8 mouse cellular contexts compared by ENCODE assay signal in the genomic region with DNA sequence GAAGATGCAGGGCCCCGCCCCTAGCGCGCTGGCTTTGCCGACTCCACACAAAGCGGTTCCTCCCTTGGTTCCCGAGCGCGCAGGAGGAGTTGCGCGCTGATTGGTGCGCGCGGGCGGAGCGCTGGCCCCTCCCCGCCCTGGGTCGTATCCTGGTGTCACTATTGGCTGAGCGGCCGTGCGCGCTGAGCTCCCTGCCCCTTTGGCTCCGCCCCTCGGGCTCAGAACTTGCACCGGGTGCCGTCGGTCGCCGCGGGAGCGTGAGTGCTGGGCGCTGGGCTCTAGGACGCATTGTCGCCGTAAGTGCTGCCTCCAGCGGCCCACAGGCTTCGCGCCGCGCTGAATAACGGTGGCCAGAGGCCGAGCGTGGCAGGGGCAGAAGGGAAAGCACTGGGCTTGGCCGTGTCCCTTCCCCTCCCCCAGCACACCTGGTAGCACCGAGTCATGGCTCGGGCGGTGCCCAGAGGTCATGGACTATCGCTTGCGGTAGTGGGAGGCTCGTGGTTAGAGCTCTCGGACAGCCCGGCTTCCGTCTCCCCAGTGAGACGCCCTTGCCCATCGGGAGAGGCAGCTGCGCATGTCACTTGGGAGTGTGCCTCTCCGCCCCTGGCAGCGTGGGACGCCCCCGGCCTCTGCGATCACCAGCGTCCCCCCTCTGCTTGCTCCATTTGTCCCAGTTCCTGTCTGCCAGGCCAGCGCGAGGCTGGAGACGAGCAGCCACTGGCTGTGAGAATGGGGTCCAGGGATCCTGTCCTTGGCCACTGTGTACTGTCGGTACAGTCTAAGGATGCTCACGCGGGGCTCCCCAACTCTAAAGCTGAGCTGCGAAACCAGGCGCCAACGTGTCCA. TPM values are rescaled to one million over a fixed set of nuclear protein-coding genes. Genes with fewer than 3 reads are reported as not detected.
DNase-seq lines count a peak whose midpoint lies in the region; ATAC-seq lines count a peak whose summit lies in the region.

Gene Lrrc20, plus strand, starts transcription at position 208 of the 846 bp plus-strand sequence.

- H3K9ac ChIP-seq in forebrain, embryonic 14.5 days (ENCODE audit: low read length), result peak within 1 kb of the TSS; percentile 87
- peak within 1 kb of the TSS; percentile 69 for H3K9ac ChIP-seq in neural tube, embryonic 15.5 days (replicated peaks)

- H3K36me3 ChIP-seq in forebrain, embryonic 14.5 days (ENCODE audit: control insufficient read depth, insufficient read depth, low read length), result no peaks in the 10 kb centered on the region
- H3K36me3 ChIP-seq in neural tube, embryonic 15.5 days, result no peaks in the 10 kb centered on the region

- peak; percentile 97 for DNase-seq in ES-CJ7 (ENCODE audit: low read depth, low spot score)
- DNase-seq in cerebellum, adult 11 months, result peak; percentile 94
- peak; percentile 98 for DNase-seq in forebrain, embryonic 14.5 days (ENCODE audit: low spot score)
- peak; percentile 93 to 94 for DNase-seq in heart, postnatal 14 days
- DNase-seq in layer of hippocampus, adult 11-12 months (ENCODE audit: low spot score), result peak; percentile 94
- peak; percentile 94 to 95 for DNase-seq in lung, adult 18-20 months
- DNase-seq in testis, postnatal 14 days (ENCODE audit: low spot score), result peak; percentile 90

- H3K4me3 ChIP-seq in forebrain, embryonic 14.5 days (ENCODE audit: low read depth, low read length), result peak within 1 kb of the TSS; percentile 84
- H3K4me3 ChIP-seq in neural tube, embryonic 15.5 days (replicated peaks), result peak within 1 kb of the TSS; percentile 76

- intact Hi-C loops in heart, postnatal 14 days (cut with DNase I), result no loop called here

- peak; percentile 99 for ATAC-seq in forebrain, embryonic 14.5 days
- ATAC-seq in neural tube, embryonic 15.5 days (ENCODE audit: low FRiP score), result peak; percentile 99

- no peaks in the 10 kb centered on the region for H3K27me3 ChIP-seq in forebrain, embryonic 14.5 days (replicated peaks; ENCODE audit: control insufficient read depth, insufficient read depth, low read length)
- H3K27me3 ChIP-seq in neural tube, embryonic 15.5 days (replicated peaks), result no peaks in the 10 kb centered on the region

- H3K4me1 ChIP-seq in forebrain, embryonic 14.5 days (ENCODE audit: control insufficient read depth, insufficient read depth, low read length), result peaks cover 11% of the 10 kb centered on the region
- H3K4me1 ChIP-seq in neural tube, embryonic 15.5 days, result peaks cover 23% of the 10 kb centered on the region

- H3K27ac ChIP-seq in forebrain, embryonic 14.5 days (ENCODE audit: low read depth, low read length), result peak within 1 kb of the TSS; percentile 85
- H3K27ac ChIP-seq in neural tube, embryonic 15.5 days (replicated peaks), result peak within 1 kb of the TSS; percentile 77

- H3K9me3 ChIP-seq in forebrain, embryonic 14.5 days (replicated peaks; ENCODE audit: control insufficient read depth, low read length), result no peaks in the 10 kb centered on the region
- no peaks in the 10 kb centered on the region for H3K9me3 ChIP-seq in neural tube, embryonic 15.5 days (replicated peaks)

- under 1% methylated on average over 67 of the region's 70 CpGs for WGBS in forebrain, embryonic 14.5 days
- under 1% methylated on average over 63 of the region's 70 CpGs for WGBS in neural tube, embryonic 15.5 days

- H3K4me2 ChIP-seq in forebrain, embryonic 14.5 days (ENCODE audit: low read length), result peak within 1 kb of the TSS; percentile 96
- peak within 1 kb of the TSS; percentile 78 for H3K4me2 ChIP-seq in neural tube, embryonic 15.5 days

RNA-seq across cellular contexts. Expression of gene Lrrc20, which starts in this region (rescaled TPM):
- polyA plus RNA-seq in forebrain, embryonic 14.5 days (2014; fragmentation: Nextera tagmentation; extraction: Ambion mirVana), result 21.3 TPM in 2 replicates
- total RNA-seq in heart, postnatal 14 days (2021), result 10 to 100 TPM; 24.5 to 25.8 TPM
- polyA plus RNA-seq in neural tube, embryonic 15.5 days (2015; fragmentation: Nextera tagmentation; extraction: Ambion mirVana), result 12.1 and 14.5 TPM in 2 replicates

Comparison
In these comparisons a context has a peak if more than half of its experiments do, and no peak if none do; other contexts are left out.
1. Peak in every context shown above with its lines: DNase-seq, ATAC-seq, H3K4me3 ChIP-seq and H3K27ac ChIP-seq.